Mouse (Mus musculus) ES-E14 (cell line): Measurements from ENCODE around the gene Ebf1. TPM values are rescaled to one million over a fixed set of nuclear protein-coding genes. Genes with fewer than 3 reads are reported as not detected.

Source experiments
- DNase-seq: peaks from one replicate; pipeline ENCODE4 v3.0.0-alpha.2; 2013; ENCODE audit warnings: low read depth, low spot score
- H3K27ac ChIP-seq: 2 replicates; pipeline ENCODE4 v1.5.1; 2012; ENCODE audit warnings: low read depth, mild to moderate bottlenecking, low read length, moderate library complexity, mixed read lengths; ENCODE audit not compliant: poor library complexity, insufficient read depth, severe bottlenecking
- H3K36me3 ChIP-seq: 2 replicates; pipeline ENCODE4 v1.6.1; 2012; ENCODE audit warnings: mild to moderate bottlenecking, low read length, moderate library complexity, mixed read lengths; ENCODE audit not compliant: control insufficient read depth, poor library complexity, insufficient read depth, severe bottlenecking
- H3K4me1 ChIP-seq, 2 experiments: fragments of 150-350 bp in 1 of 2; sonication (generic) in 1 of 2; 2 replicates each; pipeline ENCODE4 v1.6.1; 2012; ENCODE audit warnings: low read length in 2 of 2, mild to moderate bottlenecking in 1 of 2, mixed read lengths in 1 of 2; ENCODE audit not compliant: control insufficient read depth in 2 of 2, insufficient read depth in 2 of 2, poor library complexity in 1 of 2
- H3K4me3 ChIP-seq, 2 experiments: fragments of 150-350 bp in 1 of 2; sonication (generic) in 1 of 2; 2 replicates each; pipeline ENCODE4 v1.5.1; 2012; ENCODE audit warnings: low read length in 2 of 2, low read depth in 1 of 2, mild to moderate bottlenecking in 1 of 2, mixed read lengths in 1 of 2; ENCODE audit not compliant: insufficient read depth in 1 of 2, poor library complexity in 1 of 2, severe bottlenecking in 1 of 2
- H3K9ac ChIP-seq: 2 replicates; pipeline ENCODE4 v1.6.1; 2012; ENCODE audit warnings: low read depth, mild to moderate bottlenecking, low read length, mixed read lengths; ENCODE audit not compliant: poor library complexity, insufficient read depth, severe bottlenecking
- H3K9me3 ChIP-seq: fragments of 150-350 bp; sonication (generic); 2 replicates; pipeline ENCODE4 v1.6.1; 2012; ENCODE audit warnings: low read depth, mild to moderate bottlenecking, low read length; ENCODE audit not compliant: control insufficient read depth, insufficient read depth
- CHD2 ChIP-seq: IDR thresholded peaks from 2 replicates; pipeline ENCODE4 v1.6.1; 2014; ENCODE audit warnings: mild to moderate bottlenecking, low read depth, low read length, inconsistent platforms
- HCFC1 ChIP-seq: IDR thresholded peaks from 2 replicates; pipeline ENCODE4 v1.6.1; 2012; ENCODE audit warnings: low read length, inconsistent platforms, borderline replicate concordance; ENCODE audit not compliant: insufficient read depth
- MAFK ChIP-seq: IDR thresholded peaks from 2 replicates; pipeline ENCODE4 v1.6.1; 2014; ENCODE audit warnings: mild to moderate bottlenecking, low read depth, low read length, inconsistent platforms; ENCODE audit not compliant: insufficient read depth
- ZC3H11A ChIP-seq: IDR thresholded peaks from 2 replicates; pipeline ENCODE4 v1.6.1; 2012; ENCODE audit warnings: low read depth, mild to moderate bottlenecking, inconsistent platforms, low read length, borderline replicate concordance
- ZNF384 ChIP-seq: IDR thresholded peaks from 2 replicates; pipeline ENCODE4 v1.6.1; 2012; ENCODE audit warnings: low read depth, low read length, inconsistent platforms
- in situ Hi-C, 2 experiments: fragments of 600-800 bp; cut with MboI; formaldehyde crosslinking; loops; one replicate each; pipeline ENCODE4 v1.15.1; 2025; ENCODE audit warnings: low sequenced_read_pairs in 2 of 2, inconsistent platforms in 1 of 2; ENCODE audit not compliant: unreplicated experiment in 2 of 2
- total RNA-seq: library from RNA; depleted of rRNA; stranded (reverse); fragments of 300-350 nt; gene quantifications from 2 replicates; pipeline ENCODE4 v1.2.3, GENCODE M21; 2012

Ebf1 gene
- total RNA-seq, 1 experiment: 3.2 TPM

- no peak overlapping the region for H3K4me3 ChIP-seq
- H3K4me1 ChIP-seq: no peaks in the 10 kb centered on the region
- no peak for DNase-seq
- H3K27ac ChIP-seq: no peak overlapping the region
- no peaks in the 10 kb centered on the region for H3K9me3 ChIP-seq
- TF ChIP-seq ZC3H11A: no peak
- no peak for TF ChIP-seq MAFK
- no peak for TF ChIP-seq ZNF384
- TF ChIP-seq HCFC1: no peak
- no peak for TF ChIP-seq CHD2
- in situ Hi-C loops: no loop called here
- no peaks in the 10 kb centered on the region for H3K36me3 ChIP-seq
- no peak overlapping the region for H3K9ac ChIP-seq
These were observed 326.7 kb downstream of the Ebf1 start for GRCm38 (mm10) chr11:44943781-44944180.

- Histone ChIP-seq H3K36me3 (no peaks in the 10 kb centered on the region), H3K9me3 (no peaks in the 10 kb centered on the region), H3K27ac (no peak overlapping the region), H3K4me3 (no peak overlapping the region), H3K9ac (no peak overlapping the region), H3K4me1 (no peaks in the 10 kb centered on the region)
- in situ Hi-C loops: no loop called here
- TF ChIP-seq CHD2 (no peak), MAFK (no peak), ZC3H11A (no peak), ZNF384 (no peak), HCFC1 (no peak)
- no peak for DNase-seq
These were observed 327.3 kb downstream of the Ebf1 start for GRCm38 (mm10) chr11:44944401-44944800.

GRCm38 (mm10) chr11:44946618-44947017 is 329.5 kb downstream of the Ebf1 start:
- DNase-seq: no peak
- TF ChIP-seq MAFK (no peak), ZNF384 (no peak)
- in situ Hi-C loops: no loop called here

GRCm38 (mm10) chr11:44948541-44948940 is 331.4 kb downstream of the Ebf1 start:
- Histone ChIP-seq H3K27ac (no peak overlapping the region), H3K36me3 (no peaks in the 10 kb centered on the region), H3K4me3 (no peak overlapping the region), H3K9me3 (no peaks in the 10 kb centered on the region), H3K4me1 (no peaks in the 10 kb centered on the region), H3K9ac (no peak overlapping the region)
- in situ Hi-C loops: no loop called here
- TF ChIP-seq ZNF384: no peak
- no peak for TF ChIP-seq ZC3H11A
- TF ChIP-seq CHD2: no peak
- TF ChIP-seq MAFK: no peak
- no peak for TF ChIP-seq HCFC1
- DNase-seq: no peak

More at GRCm38 (mm10) chr11:44946618-44947017, 329.5 kb downstream of the Ebf1 start:
- Histone ChIP-seq H3K4me1 (no peaks in the 10 kb centered on the region), H3K9ac (no peak overlapping the region), H3K36me3 (no peaks in the 10 kb centered on the region), H3K9me3 (no peaks in the 10 kb centered on the region), H3K27ac (no peak overlapping the region), H3K4me3 (no peak overlapping the region)

- Histone ChIP-seq H3K4me3 (no peak overlapping the region), H3K9ac (no peak overlapping the region), H3K4me1 (no peaks in the 10 kb centered on the region), H3K27ac (no peak overlapping the region), H3K9me3 (no peaks in the 10 kb centered on the region), H3K36me3 (no peaks in the 10 kb centered on the region)
- DNase-seq: no peak
- TF ChIP-seq MAFK: no peak
- TF ChIP-seq ZC3H11A: no peak
- TF ChIP-seq ZNF384: no peak
- TF ChIP-seq HCFC1: no peak
- no peak for TF ChIP-seq CHD2
- in situ Hi-C loops: no loop called here
These were observed 332.0 kb downstream of the Ebf1 start for GRCm38 (mm10) chr11:44949140-44949539.
